Mouse (Mus musculus): ENCODE results near the gene Git2.

DNA sequence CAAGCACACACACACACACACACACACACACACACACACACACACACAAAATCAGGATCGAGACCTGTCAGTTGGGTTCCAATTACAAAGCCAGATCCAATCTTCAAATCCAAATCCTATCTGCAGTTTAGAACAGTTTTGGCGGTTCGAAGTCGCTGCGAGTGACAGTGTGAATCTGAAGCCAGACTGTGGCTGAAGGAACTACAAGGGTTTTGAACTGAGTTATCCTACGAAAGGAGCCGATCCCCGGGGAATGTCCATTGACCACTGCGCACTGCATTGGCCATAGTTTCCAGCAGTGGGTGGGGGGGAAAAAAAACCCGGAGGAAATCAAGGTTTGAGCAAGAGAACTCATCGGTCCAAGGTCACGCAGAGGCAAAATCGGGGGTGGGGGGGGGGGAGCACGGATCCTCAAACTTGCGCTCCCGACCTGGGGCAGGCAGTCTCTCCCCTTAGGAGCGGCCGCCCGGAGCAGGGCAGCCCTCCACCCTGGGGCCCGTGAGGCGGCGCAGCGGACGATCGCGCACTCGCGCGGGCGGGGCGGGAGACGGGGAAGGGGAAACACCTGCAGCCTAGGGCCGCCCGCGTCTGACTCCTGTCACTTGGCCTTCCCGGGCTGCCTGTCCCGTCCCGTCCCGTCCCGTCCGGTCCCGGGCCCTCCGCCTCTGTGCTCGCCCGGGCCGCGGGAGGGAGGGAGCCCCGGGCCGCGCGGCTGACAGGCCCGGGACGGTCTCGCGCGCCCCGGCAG, 2.7 kb downstream of the Git2 start:
- TF ChIP-seq CHD2 (IDR thresholded peaks at IDR 0.05; ENCODE audit: low read depth, low read length) (no peak), ZNF384 (IDR thresholded peaks at IDR 0.05; ENCODE audit: low read depth, low read length) (no peak)

Measured in ES-E14 (cell line).